Comparison of ENCODE assay signal across 8 mouse cellular contexts in the genomic region with DNA sequence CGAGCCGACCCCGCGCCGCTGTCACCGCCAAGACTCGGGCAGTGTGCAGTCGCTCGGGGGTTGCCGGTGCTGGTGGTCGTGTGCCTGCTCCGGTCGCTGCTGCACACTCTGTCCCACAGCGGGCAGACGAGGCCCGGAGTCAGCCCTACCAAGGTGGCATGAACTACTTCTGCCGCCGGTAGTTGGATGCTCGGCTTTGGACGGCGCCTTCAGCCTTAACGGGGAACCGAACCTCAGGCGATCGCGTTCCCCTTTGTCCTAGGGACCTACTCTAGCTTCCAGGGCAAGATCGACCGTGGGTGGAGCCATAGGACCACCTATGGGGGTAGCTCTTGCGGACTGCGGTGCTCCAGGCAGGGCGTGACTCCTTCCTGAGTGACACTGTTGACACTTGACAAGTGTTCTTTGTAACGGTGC. TPM values are rescaled to one million over a fixed set of nuclear protein-coding genes. Genes with fewer than 3 reads are reported as not detected.
A peak's percentile ranks its signal among the peaks of the same experiment; 100 is the strongest.
DNase-seq lines count a peak whose midpoint lies in the region; ATAC-seq and TF ChIP-seq lines count a peak whose summit lies in the region.

No protein-coding gene starts in this region.

- intact Hi-C loops in left cerebral cortex, postnatal 10 days (cut with DNase I), result loop anchor here (5.0 kb wide), 1 partner anchor 104 kb away; the partner anchor contains the start of gene Elovl7

- peak overlapping the region; percentile 87 for H3K9ac ChIP-seq in MEL (ENCODE audit: control insufficient read depth, low read depth, low read length, poor library complexity, severe bottlenecking)
- peak overlapping the region; percentile 86 for H3K9ac ChIP-seq in forebrain, embryonic 11.5 days (ENCODE audit: low read length)
- H3K9ac ChIP-seq in limb, embryonic 12.5 days (replicated peaks), result peak overlapping the region; percentile 80
- H3K9ac ChIP-seq in neural tube, embryonic 14.5 days (replicated peaks; ENCODE audit: low read depth, low read length), result peak overlapping the region; percentile 63

- ATAC-seq in forebrain, embryonic 11.5 days (replicated peaks; ENCODE audit: low FRiP score), result peak; percentile 85
- peak; percentile 48 for ATAC-seq in limb, embryonic 12.5 days (ENCODE audit: insufficient number of reproducible peaks, insufficient read depth, low FRiP score, low TSS enrichment, low read depth)
- peak; percentile 41; the same call in 1 of the 2 replicates for ATAC-seq in neural tube, embryonic 14.5 days (ENCODE audit: low read depth)

- peak overlapping the region; percentile 97 for H3K27ac ChIP-seq in MEL (ENCODE audit: control insufficient read depth, low read depth, low read length)
- H3K27ac ChIP-seq in forebrain, embryonic 11.5 days (ENCODE audit: low read depth, low read length), result no peak overlapping the region
- 0 out of 2 replicates have a peak overlapping the region, but pooled peaks have one; percentile 29 for H3K27ac ChIP-seq in limb, embryonic 12.5 days
- no peak overlapping the region for H3K27ac ChIP-seq in neural tube, embryonic 14.5 days (ENCODE audit: low read depth, low read length)

- H3K4me1 ChIP-seq in MEL (ENCODE audit: control insufficient read depth in 1 of 2, insufficient read depth in 2 of 2, low read length in 2 of 2), result peaks cover 7 to 24% of the 10 kb centered on the region in 2 experiments
- H3K4me1 ChIP-seq in forebrain, embryonic 11.5 days (replicated peaks; ENCODE audit: control insufficient read depth, insufficient read depth, low read length), result 0 out of 2 replicates have a peak, but pooled peaks cover 2% of the 10 kb centered on the region
- peaks cover 17% of the 10 kb centered on the region for H3K4me1 ChIP-seq in limb, embryonic 12.5 days (replicated peaks)
- H3K4me1 ChIP-seq in neural tube, embryonic 14.5 days (ENCODE audit: control insufficient read depth, insufficient read depth, low read length), result no peaks in the 10 kb centered on the region; the same call in 1 of the 2 replicates

- no peak; a peak in 1 of 4 replicates for TF ChIP-seq EP300 in MEL (IDR thresholded peaks at IDR 0.05; ENCODE audit: low read depth in 1 of 2, low read length in 2 of 2)

- peak; percentile 8 for DNase-seq in gastrocnemius, postnatal 10 days
- DNase-seq in gastrocnemius, postnatal 4 days (ENCODE audit: low spot score in 2 of 2), result no peak
- DNase-seq in MEL (ENCODE audit: low read depth, low spot score), result peak; percentile 91
- no peak for DNase-seq in forebrain, embryonic 11.5 days (ENCODE audit: low spot score)
- no peak for DNase-seq in left cerebral cortex, postnatal 10 days (ENCODE audit: extremely low spot score in 1 of 2, low spot score in 2 of 2)
- DNase-seq in Muller cell, postnatal 12 days (ENCODE audit: inconsistent ontology term), result no peak

- H3K9me3 ChIP-seq in MEL (replicated peaks; ENCODE audit: insufficient read depth, low read length), result no peaks in the 10 kb centered on the region
- H3K9me3 ChIP-seq in forebrain, embryonic 11.5 days (ENCODE audit: control insufficient read depth, low read length), result no peaks in the 10 kb centered on the region
- H3K9me3 ChIP-seq in limb, embryonic 12.5 days, result no peaks in the 10 kb centered on the region
- no peaks in the 10 kb centered on the region for H3K9me3 ChIP-seq in neural tube, embryonic 14.5 days (ENCODE audit: control insufficient read depth, low read length)

- H3K36me3 ChIP-seq in MEL (ENCODE audit: control insufficient read depth in 1 of 2, insufficient read depth in 2 of 2, low read length in 2 of 2), result peaks cover 0 to 16% of the 10 kb centered on the region in 2 experiments; a peak in 2 of 4 replicates
- H3K36me3 ChIP-seq in forebrain, embryonic 11.5 days (ENCODE audit: control insufficient read depth, insufficient read depth, low read length), result no peaks in the 10 kb centered on the region
- H3K36me3 ChIP-seq in limb, embryonic 12.5 days, result no peaks in the 10 kb centered on the region
- H3K36me3 ChIP-seq in neural tube, embryonic 14.5 days (ENCODE audit: control insufficient read depth, insufficient read depth, low read length), result no peaks in the 10 kb centered on the region

- no peaks in the 10 kb centered on the region for H3K27me3 ChIP-seq in MEL (ENCODE audit: control insufficient read depth in 1 of 2, insufficient read depth in 2 of 2, low read length in 2 of 2)
- H3K27me3 ChIP-seq in forebrain, embryonic 11.5 days (ENCODE audit: control insufficient read depth, insufficient read depth, low read length), result no peaks in the 10 kb centered on the region
- H3K27me3 ChIP-seq in limb, embryonic 12.5 days, result no peaks in the 10 kb centered on the region
- no peaks in the 10 kb centered on the region for H3K27me3 ChIP-seq in neural tube, embryonic 14.5 days (ENCODE audit: control insufficient read depth, insufficient read depth, low read length)

- TF ChIP-seq RAD21 in MEL (IDR thresholded peaks at IDR 0.05; ENCODE audit: low read depth, low read length), result no peak

- H3K4me3 ChIP-seq in MEL (ENCODE audit: control insufficient read depth in 1 of 2, insufficient read depth in 1 of 2, low read depth in 2 of 2, low read length in 2 of 2), result peak overlapping the region; percentile 84 to 90
- peak overlapping the region; percentile 77 for H3K4me3 ChIP-seq in forebrain, embryonic 11.5 days (ENCODE audit: low read depth, low read length)
- peak overlapping the region; percentile 83 for H3K4me3 ChIP-seq in limb, embryonic 12.5 days (replicated peaks)
- H3K4me3 ChIP-seq in neural tube, embryonic 14.5 days (ENCODE audit: low read depth, low read length), result peak overlapping the region; percentile 70

- TF ChIP-seq CTCF in MEL (IDR thresholded peaks at IDR 0.05 in 2 of 3, conservative IDR thresholded peaks at IDR 0.05 in 1 of 3; ENCODE audit: control insufficient read depth in 1 of 3, insufficient read depth in 1 of 3, low read depth in 2 of 3, low read length in 3 of 3, poor library complexity in 1 of 3, severe bottlenecking in 1 of 3), result no peak

- H3K4me2 ChIP-seq in forebrain, embryonic 11.5 days (ENCODE audit: low read depth, low read length, severe bottlenecking), result peak overlapping the region; percentile 69
- peak overlapping the region; percentile 90 for H3K4me2 ChIP-seq in limb, embryonic 12.5 days
- peak overlapping the region; percentile 92 for H3K4me2 ChIP-seq in neural tube, embryonic 14.5 days (ENCODE audit: low read depth, low read length)

- under 1% methylated on average over 32 of the region's 32 CpGs for WGBS in forebrain, embryonic 11.5 days
- WGBS in limb, embryonic 12.5 days, result under 1% methylated on average over 32 of the region's 32 CpGs
- WGBS in neural tube, embryonic 14.5 days, result under 1% methylated on average over 32 of the region's 32 CpGs

- TF ChIP-seq POLR2A in MEL (IDR thresholded peaks at IDR 0.05; ENCODE audit: control insufficient read depth in 1 of 2, insufficient read depth in 1 of 2, low read depth in 1 of 2, low read length in 2 of 2, poor library complexity in 1 of 2), result peak in 1 of 2 experiments; percentile 23; a peak in 1 of 4 replicates

- H3K79me2 ChIP-seq in MEL (ENCODE audit: control insufficient read depth, insufficient read depth, low read length, poor library complexity), result peaks cover 26% of the 10 kb centered on the region

TF ChIP-seq in MEL, 35 proteins besides CTCF, POLR2A, EP300 and RAD21 (continues in another document):
- TF ChIP-seq TAL1 (IDR thresholded peaks at IDR 0.05; ENCODE audit: low read length) (no peak), ZNF384 (IDR thresholded peaks at IDR 0.05; ENCODE audit: low read depth, low read length) (no peak), MAZ (IDR thresholded peaks at IDR 0.05; ENCODE audit: low read depth, low read length) (no peak), SIN3A (IDR thresholded peaks at IDR 0.05; ENCODE audit: low read length) (no peak; the same call in none of the 2 replicates), CHD1 (IDR thresholded peaks at IDR 0.05; ENCODE audit: low read depth, low read length) (peak; percentile 43), GATA1 (IDR thresholded peaks at IDR 0.05; ENCODE audit: low read depth, low read length) (no peak), TCF12 (IDR thresholded peaks at IDR 0.05; ENCODE audit: low read depth, low read length) (no peak; the same call in 1 of the 2 replicates), POLR2AphosphoS2 (IDR thresholded peaks at IDR 0.05; ENCODE audit: low read length) (0 out of 2 replicates have a peak, but pooled peaks have one; percentile 9), MXI1 (IDR thresholded peaks at IDR 0.05; ENCODE audit: low read depth, low read length) (peak; percentile 82), SMC3 (IDR thresholded peaks at IDR 0.05; ENCODE audit: low read depth, low read length) (no peak), ZC3H11A (IDR thresholded peaks at IDR 0.05; ENCODE audit: low read depth, low read length) (no peak), RCOR1 (IDR thresholded peaks at IDR 0.05; ENCODE audit: low read depth, low read length) (no peak), E2F4 (IDR thresholded peaks at IDR 0.05; ENCODE audit: borderline replicate concordance, low read depth, low read length) (no peak), MYC (IDR thresholded peaks at IDR 0.05; ENCODE audit: low read depth, low read length) (no peak), GABPA (IDR thresholded peaks at IDR 0.05; ENCODE audit: low read depth, low read length) (no peak), ZKSCAN1 (IDR thresholded peaks at IDR 0.05; ENCODE audit: low read depth, low read length) (no peak), CHD2 (IDR thresholded peaks at IDR 0.05; ENCODE audit: low read length) (no peak), MAFK (IDR thresholded peaks at IDR 0.05; ENCODE audit: borderline replicate concordance, low read depth, low read length) (no peak), USF1 (IDR thresholded peaks at IDR 0.05; ENCODE audit: low read depth, low read length) (no peak), ELF1 (IDR thresholded peaks at IDR 0.05; ENCODE audit: low read depth, low read length) (no peak), NRF1 (IDR thresholded peaks at IDR 0.05; ENCODE audit: insufficient read depth, low read depth, low read length, poor library complexity, severe bottlenecking) (no peak), POLR2AphosphoS5 (IDR thresholded peaks at IDR 0.05; ENCODE audit: borderline replicate concordance, low read depth, low read length) (no peak), BHLHE40 (IDR thresholded peaks at IDR 0.05; ENCODE audit: borderline replicate concordance, low read depth, low read length) (no peak)

RNA-seq across cellular contexts. Expression of gene Depdc1b, which starts 0.4 kb away (rescaled TPM):
- 1 to 10 TPM; 1.6 to 3.0 TPM for total RNA-seq in gastrocnemius, postnatal 10 days (2021)
- total RNA-seq in gastrocnemius, postnatal 4 days (2021), result 1 to 10 TPM; 3.6 to 4.2 TPM
- 25.3 and 28.6 TPM in 2 replicates for total RNA-seq in MEL (2012; rRNA removed)
- polyA plus RNA-seq in MEL (2012; ENCODE audit: insufficient read depth in 1 of 2, insufficient read length in 2 of 2, low read depth in 1 of 2, low replicate concordance in 2 of 2, missing spikeins in 1 of 2), result 10 to 100 TPM in 1 of 2 experiments, not detected in 1; 21.2 TPM
- polyA plus RNA-seq in forebrain, embryonic 11.5 days (2014; fragmentation: Nextera tagmentation; extraction: Ambion mirVana), result 21.7 and 26.1 TPM in 2 replicates
- 15.5 and 18.9 TPM in 2 replicates for polyA plus RNA-seq in limb, embryonic 12.5 days (2016; fragmentation: Nextera tagmentation; extraction: Ambion mirVana)
- 0.90 and 1.3 TPM in 2 replicates for polyA plus RNA-seq in neural tube, embryonic 14.5 days (2014; fragmentation: Nextera tagmentation; extraction: Ambion mirVana)
- total RNA-seq in left cerebral cortex, postnatal 10 days (2021), result 1 to 10 TPM in 1 of 2 experiments, under 1 TPM in 1; 0.95 to 1.7 TPM

Comparison
In these comparisons a context has a peak if more than half of its experiments do, and no peak if none do; other contexts are left out.
1. DNase-seq: peak in gastrocnemius, postnatal 10 days (single experiment) and MEL (single experiment); none in gastrocnemius, postnatal 4 days (0 of 2), forebrain, embryonic 11.5 days (single experiment), left cerebral cortex, postnatal 10 days (0 of 2) and Muller cell, postnatal 12 days (single experiment).
2. H3K27ac ChIP-seq: peak in MEL (single experiment) and limb, embryonic 12.5 days (single experiment); none in forebrain, embryonic 11.5 days (single experiment) and neural tube, embryonic 14.5 days (single experiment).
3. Peak in every context shown above with its lines, with median percentiles within 50 percentile points of each other: H3K4me3 ChIP-seq, H3K9ac ChIP-seq, ATAC-seq and H3K4me2 ChIP-seq.